Comparison of ENCODE assay signal across 8 mouse cellular contexts in genomic region chr11:54058643-54059042, GRCm38 (mm10). TPM values are rescaled to one million over a fixed set of nuclear protein-coding genes. Genes with fewer than 3 reads are reported as not detected.
DNase-seq lines count a peak whose midpoint lies in the region; ATAC-seq lines count a peak whose summit lies in the region.

No protein-coding gene starts in this region.

- no peak overlapping the region for H3K27ac ChIP-seq in heart, embryonic 11.5 days (ENCODE audit: low read depth, low read length)
- H3K27ac ChIP-seq in forebrain, embryonic 11.5 days (ENCODE audit: low read depth, low read length), result peak overlapping the region; percentile 37
- peak overlapping the region; percentile 94 for H3K27ac ChIP-seq in limb, embryonic 11.5 days (replicated peaks; ENCODE audit: low read depth, low read length)

- WGBS in heart, embryonic 11.5 days (ENCODE audit: insufficient replicate concordance), result 16% methylated on average over 6 of the region's 6 CpGs
- WGBS in forebrain, embryonic 11.5 days, result 6% methylated on average over 6 of the region's 6 CpGs
- WGBS in limb, embryonic 11.5 days, result 10% methylated on average over 6 of the region's 6 CpGs

- peaks cover 19% of the 10 kb centered on the region for H3K4me1 ChIP-seq in heart, embryonic 11.5 days (ENCODE audit: control insufficient read depth, insufficient read depth, low read length)
- H3K4me1 ChIP-seq in forebrain, embryonic 11.5 days (replicated peaks; ENCODE audit: control insufficient read depth, insufficient read depth, low read length), result peaks cover 18% of the 10 kb centered on the region
- peaks cover 60% of the 10 kb centered on the region for H3K4me1 ChIP-seq in limb, embryonic 11.5 days (ENCODE audit: control insufficient read depth, insufficient read depth, low read length)

- H3K4me2 ChIP-seq in heart, embryonic 11.5 days, result no peak overlapping the region
- H3K4me2 ChIP-seq in forebrain, embryonic 11.5 days (ENCODE audit: low read depth, low read length, severe bottlenecking), result no peak overlapping the region; the same call in 1 of the 2 replicates
- H3K4me2 ChIP-seq in limb, embryonic 11.5 days (ENCODE audit: low read depth, severe bottlenecking), result no peak overlapping the region

- DNase-seq in heart, adult 11 months, result peak; percentile 95
- DNase-seq in NIH3T3 (ENCODE audit: low read depth), result peak; percentile 36
- peak; percentile 45 for DNase-seq in forebrain, embryonic 11.5 days (ENCODE audit: low spot score)
- DNase-seq in limb, embryonic 11.5 days (ENCODE audit: low spot score), result peak; percentile 52
- DNase-seq in spleen, postnatal 14 days (ENCODE audit: low spot score in 2 of 2), result no peak
- DNase-seq in ovary, postnatal 14 days (ENCODE audit: low spot score), result no peak
- no peak for DNase-seq in thymus, postnatal 25 days

- no peak for ATAC-seq in heart, embryonic 11.5 days (replicated peaks; ENCODE audit: insufficient number of reproducible peaks, low FRiP score, low TSS enrichment)
- no peak for ATAC-seq in forebrain, embryonic 11.5 days (replicated peaks; ENCODE audit: low FRiP score)
- no peak for ATAC-seq in limb, embryonic 11.5 days (ENCODE audit: insufficient number of reproducible peaks, low FRiP score, low TSS enrichment, low read depth)

- no peaks in the 10 kb centered on the region for H3K36me3 ChIP-seq in heart, embryonic 11.5 days (ENCODE audit: control insufficient read depth, insufficient read depth, low read length)
- no peaks in the 10 kb centered on the region for H3K36me3 ChIP-seq in forebrain, embryonic 11.5 days (ENCODE audit: control insufficient read depth, insufficient read depth, low read length)
- 0 out of 2 replicates have a peak, but pooled peaks cover 2% of the 10 kb centered on the region for H3K36me3 ChIP-seq in limb, embryonic 11.5 days (ENCODE audit: control insufficient read depth, insufficient read depth, low read length)

- no peak overlapping the region for H3K9ac ChIP-seq in heart, embryonic 11.5 days (ENCODE audit: low read depth, low read length)
- H3K9ac ChIP-seq in forebrain, embryonic 11.5 days (ENCODE audit: low read length), result peak overlapping the region; percentile 44; the same call in 1 of the 2 replicates
- H3K9ac ChIP-seq in limb, embryonic 11.5 days (ENCODE audit: low read length), result no peak overlapping the region

- H3K4me3 ChIP-seq in heart, embryonic 11.5 days (ENCODE audit: low read depth, low read length), result no peak overlapping the region
- H3K4me3 ChIP-seq in forebrain, embryonic 11.5 days (ENCODE audit: low read depth, low read length), result no peak overlapping the region
- H3K4me3 ChIP-seq in limb, embryonic 11.5 days (ENCODE audit: low read depth, low read length), result no peak overlapping the region

- 0 out of 2 replicates have a peak, but pooled peaks cover 11% of the 10 kb centered on the region for H3K27me3 ChIP-seq in heart, embryonic 11.5 days (ENCODE audit: control insufficient read depth, insufficient read depth, low read length)
- H3K27me3 ChIP-seq in forebrain, embryonic 11.5 days (ENCODE audit: control insufficient read depth, insufficient read depth, low read length), result no peaks in the 10 kb centered on the region
- no peaks in the 10 kb centered on the region for H3K27me3 ChIP-seq in limb, embryonic 11.5 days (ENCODE audit: control insufficient read depth, insufficient read depth, low read length)

- H3K9me3 ChIP-seq in heart, embryonic 11.5 days (replicated peaks; ENCODE audit: control insufficient read depth, low read length), result no peaks in the 10 kb centered on the region
- H3K9me3 ChIP-seq in forebrain, embryonic 11.5 days (ENCODE audit: control insufficient read depth, low read length), result no peaks in the 10 kb centered on the region
- no peaks in the 10 kb centered on the region for H3K9me3 ChIP-seq in limb, embryonic 11.5 days (ENCODE audit: control insufficient read depth, low read length)

RNA-seq across cellular contexts. Expression of gene Pdlim4, which starts 10.2 kb away (rescaled TPM):
- polyA plus RNA-seq in heart, embryonic 11.5 days (2014; fragmentation: Nextera tagmentation; extraction: Ambion mirVana), result 8.6 and 12.0 TPM in 2 replicates
- 45.3 and 48.6 TPM in 2 replicates for polyA plus RNA-seq in forebrain, embryonic 11.5 days (2014; fragmentation: Nextera tagmentation; extraction: Ambion mirVana)
- polyA plus RNA-seq in limb, embryonic 11.5 days (2014; fragmentation: Nextera tagmentation; extraction: Ambion mirVana), result 166 and 178 TPM in 2 replicates

RNA-seq across cellular contexts. Expression of gene Slc22a4, which starts 30.8 kb away (rescaled TPM):
- 4.0 and 5.4 TPM in 2 replicates for polyA plus RNA-seq in heart, embryonic 11.5 days (2014; fragmentation: Nextera tagmentation; extraction: Ambion mirVana)
- polyA plus RNA-seq in forebrain, embryonic 11.5 days (2014; fragmentation: Nextera tagmentation; extraction: Ambion mirVana), result 1.8 and 2.7 TPM in 2 replicates
- polyA plus RNA-seq in limb, embryonic 11.5 days (2014; fragmentation: Nextera tagmentation; extraction: Ambion mirVana), result 0.89 and 1.1 TPM in 2 replicates

RNA-seq across cellular contexts. Expression of gene P4ha2, which starts 41.3 kb away (rescaled TPM):
- 51.6 and 61.3 TPM in 2 replicates for polyA plus RNA-seq in heart, embryonic 11.5 days (2014; fragmentation: Nextera tagmentation; extraction: Ambion mirVana)
- polyA plus RNA-seq in forebrain, embryonic 11.5 days (2014; fragmentation: Nextera tagmentation; extraction: Ambion mirVana), result 16.0 and 16.4 TPM in 2 replicates
- 39.3 and 44.3 TPM in 2 replicates for polyA plus RNA-seq in limb, embryonic 11.5 days (2014; fragmentation: Nextera tagmentation; extraction: Ambion mirVana)

Comparison
In these comparisons a context has a peak if more than half of its experiments do, and no peak if none do; other contexts are left out.
1. DNase-seq: peak in heart, adult 11 months (single experiment), NIH3T3 (single experiment), forebrain, embryonic 11.5 days (single experiment) and limb, embryonic 11.5 days (single experiment); none in spleen, postnatal 14 days (0 of 2), ovary, postnatal 14 days (single experiment) and thymus, postnatal 25 days (single experiment).